Mouse (Mus musculus) stomach, embryonic 16.5 days (tissue): Measurements from ENCODE around the gene Nr4a2. TPM values are rescaled to one million over a fixed set of nuclear protein-coding genes. Genes with fewer than 3 reads are reported as not detected.

Source experiments
- ATAC-seq: fragments of 200-750 bp; cut with Nextera tagmentation; 2 replicates; pipeline ENCODE4 v1.8.0; 2017; ENCODE audit warnings: moderate number of reproducible peaks, moderate TSS enrichment; ENCODE audit not compliant: insufficient read depth, low FRiP score
- H3K27ac ChIP-seq: fragments of 300-500 bp; sonication (generic); 2 replicates; pipeline ENCODE4 v1.5.1; 2014; ENCODE audit warnings: low read length
- H3K27me3 ChIP-seq: fragments of 300-500 bp; sonication (generic); 2 replicates; pipeline ENCODE4 v1.6.1; 2014; ENCODE audit warnings: low read length, control low read depth, mixed read lengths; ENCODE audit not compliant: control insufficient read depth, insufficient read depth
- H3K36me3 ChIP-seq: fragments of 300-500 bp; sonication (generic); 2 replicates; pipeline ENCODE4 v1.6.1; 2014; ENCODE audit warnings: low read length; ENCODE audit not compliant: control insufficient read depth, insufficient read depth
- H3K4me1 ChIP-seq: fragments of 300-500 bp; sonication (generic); 2 replicates; pipeline ENCODE4 v1.6.1; 2014; ENCODE audit warnings: low read length, control low read depth, mixed read lengths; ENCODE audit not compliant: control insufficient read depth, insufficient read depth
- H3K4me2 ChIP-seq: fragments of 300-500 bp; sonication (generic); 2 replicates; pipeline ENCODE4 v1.6.1; 2014; ENCODE audit warnings: low read depth, low read length, mixed read lengths
- H3K4me3 ChIP-seq: fragments of 300-500 bp; sonication (generic); replicated peaks from 2 replicates; pipeline ENCODE4 v1.5.1; 2014; ENCODE audit warnings: mild to moderate bottlenecking, low read length
- H3K9ac ChIP-seq: fragments of 300-500 bp; sonication (generic); 2 replicates; pipeline ENCODE4 v1.6.1; 2014; ENCODE audit warnings: low read length
- H3K9me3 ChIP-seq: fragments of 300-500 bp; sonication (generic); replicated peaks from 2 replicates; pipeline ENCODE4 v1.6.1; 2016; ENCODE audit warnings: low read length, control low read depth; ENCODE audit not compliant: control insufficient read depth
- WGBS: fragments of 180-500 bp; shearing (Covaris S2); extraction: QIAGEN DNeasy Blood & Tissue Kit; methylation state at CpG from one replicate; pipeline ENCODE4 v1.1.7; 2014; 5-methylcytosine and 5-hydroxymethylcytosine counted together
- polyA plus RNA-seq: library from polyadenylated mRNA; unstranded; fragments of >200 nt; fragmentation: Nextera tagmentation; extraction: Ambion mirVana; gene quantifications from 2 replicates; pipeline ENCODE4 v1.2.1, GENCODE M21; 2015

The Nr4a2 gene
- polyA plus RNA-seq, 1 experiment from 2014 or later: 7.0 TPM

DNA sequence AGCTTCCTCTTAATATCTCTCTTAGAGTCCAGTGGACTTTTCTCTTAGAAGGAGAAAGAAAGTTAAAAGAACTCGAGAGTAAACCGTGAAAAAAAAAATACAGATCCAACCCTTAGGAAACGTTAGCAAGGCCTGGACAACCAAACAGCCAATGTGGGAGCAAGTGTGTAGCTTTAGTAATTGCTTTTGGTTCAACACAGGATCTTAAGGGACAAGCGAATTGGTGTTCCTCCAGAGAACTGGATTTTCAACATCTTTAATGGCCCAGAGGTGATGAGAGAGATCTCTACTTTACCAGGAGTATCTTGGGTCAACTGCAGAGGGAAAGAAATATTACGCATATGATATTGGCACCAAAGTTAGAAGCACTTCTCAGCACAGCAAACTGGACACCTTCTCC is 10.4 kb downstream of the Nr4a2 start:
- Histone ChIP-seq H3K27ac (no peak overlapping the region), H3K9ac (no peak overlapping the region), H3K27me3 (peaks cover 38% of the 10 kb centered on the region), H3K4me3 (peak overlapping the region; percentile 88; the same call in 1 of the 2 replicates), H3K9me3 (no peaks in the 10 kb centered on the region), H3K4me2 (peak overlapping the region; percentile 96), H3K36me3 (no peaks in the 10 kb centered on the region), H3K4me1 (peaks cover 7% of the 10 kb centered on the region; the same call in 1 of the 2 replicates)
- 58% methylated on average over 5 of the region's 5 CpGs for WGBS
- no peak for ATAC-seq

DNA sequence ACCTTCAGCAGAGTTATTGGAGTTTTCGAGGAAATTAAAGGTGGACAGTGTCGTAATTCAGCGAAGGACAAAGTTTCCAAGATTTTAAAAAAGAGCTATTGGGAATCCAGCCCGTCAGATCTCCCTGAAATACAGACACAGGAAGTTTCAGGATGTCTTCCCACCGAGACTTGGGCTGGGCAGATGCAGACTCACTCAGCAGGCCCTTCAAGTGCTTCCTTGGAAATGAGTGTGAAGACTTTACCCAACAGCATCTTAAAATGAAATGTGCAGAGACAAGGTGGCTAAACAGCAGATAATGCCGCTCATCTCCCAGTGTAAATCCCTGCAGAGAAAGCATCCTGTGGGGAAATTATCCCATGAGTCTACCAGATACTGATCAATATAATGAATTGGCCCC is 10.9 kb downstream of the Nr4a2 start:
- no peaks in the 10 kb centered on the region for H3K9me3 ChIP-seq
- no peak overlapping the region for H3K9ac ChIP-seq
- WGBS: 60% methylated on average over 6 of the region's 6 CpGs
- peaks cover 7% of the 10 kb centered on the region; the same call in 1 of the 2 replicates for H3K4me1 ChIP-seq
- no peak overlapping the region for H3K4me3 ChIP-seq
- peaks cover 42% of the 10 kb centered on the region for H3K27me3 ChIP-seq
- ATAC-seq: no peak
- H3K36me3 ChIP-seq: no peaks in the 10 kb centered on the region; the same call in 1 of the 2 replicates
- H3K4me2 ChIP-seq: no peak overlapping the region
- H3K27ac ChIP-seq: no peak overlapping the region

DNA sequence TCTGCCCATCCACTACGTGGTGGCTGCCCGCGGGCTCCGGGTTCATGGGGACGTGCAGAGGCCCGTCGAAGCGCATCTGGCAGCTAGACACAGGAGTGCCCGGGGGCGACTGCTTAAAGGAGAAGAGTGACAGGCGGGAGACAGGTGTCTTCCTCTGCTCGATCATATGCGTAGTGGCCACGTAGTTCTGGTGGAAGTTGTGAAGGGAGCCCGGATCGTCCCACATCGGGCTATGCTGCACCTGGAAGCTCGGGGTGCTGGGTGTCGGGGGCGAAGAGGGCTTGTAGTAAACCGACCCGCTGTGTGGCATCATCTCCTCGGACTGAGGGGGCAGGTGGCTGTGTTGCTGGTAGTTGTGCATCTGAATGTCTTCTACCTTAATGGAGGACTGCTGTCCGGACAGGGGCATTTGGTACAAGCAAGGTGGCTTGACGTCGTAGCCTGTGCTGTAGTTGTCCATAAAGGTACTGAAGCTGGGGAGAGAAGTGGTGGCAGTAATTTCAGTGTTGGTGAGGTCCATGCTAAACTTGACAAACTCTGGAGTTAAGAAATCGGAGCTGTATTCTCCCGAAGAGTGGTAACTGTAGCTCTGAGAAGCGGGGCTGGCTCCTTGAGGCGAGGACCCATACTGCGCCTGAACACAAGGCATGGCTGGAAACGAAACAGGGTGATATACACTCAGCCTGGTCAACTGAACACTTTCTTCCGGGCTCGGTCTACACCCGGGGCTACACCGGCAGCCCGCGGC is 11.8 kb downstream of the Nr4a2 start:
- no peak overlapping the region for H3K9ac ChIP-seq
- no peaks in the 10 kb centered on the region for H3K9me3 ChIP-seq
- WGBS: 31% methylated on average over 38 of the region's 38 CpGs
- H3K4me3 ChIP-seq: no peak overlapping the region
- H3K27ac ChIP-seq: no peak overlapping the region
- no peak for ATAC-seq
- no peak overlapping the region for H3K4me2 ChIP-seq
- no peaks in the 10 kb centered on the region; the same call in 1 of the 2 replicates for H3K36me3 ChIP-seq
- peaks cover 5% of the 10 kb centered on the region; the same call in 1 of the 2 replicates for H3K4me1 ChIP-seq
- H3K27me3 ChIP-seq: peaks cover 45% of the 10 kb centered on the region

DNA sequence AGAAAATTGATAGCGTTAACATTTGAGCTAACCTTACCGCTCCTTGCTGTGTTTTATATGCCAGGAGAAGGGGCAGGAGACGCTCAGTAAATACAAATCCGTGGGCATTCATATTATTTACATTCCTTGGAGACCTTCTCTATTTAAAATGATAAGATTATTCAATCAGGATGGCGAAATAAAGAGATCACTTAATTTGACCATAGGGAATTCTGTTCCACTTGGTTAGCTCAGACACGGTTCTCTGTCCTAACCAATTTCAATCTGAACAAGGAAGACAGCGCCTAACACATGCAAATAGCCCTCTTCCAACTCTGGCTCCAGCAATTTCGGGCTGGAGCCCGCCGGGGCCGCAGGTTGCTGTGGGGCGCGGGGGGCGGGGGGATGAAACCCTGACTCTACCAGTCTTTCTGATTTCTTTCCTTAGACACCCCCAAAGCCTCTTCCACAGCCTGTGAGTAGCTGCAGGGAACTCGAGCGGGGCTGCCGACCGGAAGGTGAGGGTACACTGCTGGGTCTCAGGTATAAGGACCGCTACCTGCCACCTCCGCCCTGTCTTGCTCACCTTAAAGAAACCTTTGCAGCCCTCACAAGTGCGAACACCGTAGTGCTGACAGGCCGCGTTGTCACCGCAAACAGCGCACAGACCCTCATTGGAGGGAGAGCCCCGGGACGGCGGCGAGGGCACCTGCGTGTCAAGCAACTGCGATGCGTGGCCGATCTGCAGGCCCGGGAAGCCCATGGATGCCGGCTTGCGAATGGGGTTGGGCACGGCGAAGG is 12.6 kb downstream of the Nr4a2 start:
- Histone ChIP-seq H3K36me3 (no peaks in the 10 kb centered on the region; the same call in 1 of the 2 replicates), H3K4me2 (no peak overlapping the region), H3K27me3 (peaks cover 46% of the 10 kb centered on the region), H3K4me1 (0 out of 2 replicates have a peak, but pooled peaks cover 4% of the 10 kb centered on the region), H3K4me3 (no peak overlapping the region), H3K27ac (no peak overlapping the region), H3K9me3 (no peaks in the 10 kb centered on the region), H3K9ac (no peak overlapping the region)
- WGBS: 36% methylated on average over 39 of the region's 39 CpGs
- no peak for ATAC-seq

DNA sequence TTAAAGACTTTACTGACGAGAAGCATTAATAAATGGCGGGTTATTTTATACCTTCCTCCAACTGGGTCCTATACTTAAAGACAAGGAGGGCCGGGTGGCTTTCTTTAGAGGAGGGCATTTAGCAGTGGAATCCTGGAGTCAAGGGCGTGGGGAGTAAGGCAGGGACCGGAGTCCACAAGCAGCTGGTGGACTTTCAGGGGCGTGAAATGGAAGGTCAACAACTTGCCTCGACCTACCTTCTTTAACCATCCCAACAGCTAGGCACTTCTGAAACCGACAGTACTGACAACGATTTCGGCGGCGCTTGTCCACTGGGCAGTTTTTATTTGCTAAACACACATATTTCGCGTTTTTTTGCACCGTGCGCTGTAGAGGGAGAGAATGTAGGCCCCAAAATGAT is 13.4 kb downstream of the Nr4a2 start:
- H3K27ac ChIP-seq: no peak overlapping the region
- no peak for ATAC-seq
- H3K4me3 ChIP-seq: no peak overlapping the region
- H3K36me3 ChIP-seq: no peaks in the 10 kb centered on the region; the same call in 1 of the 2 replicates
- H3K4me2 ChIP-seq: no peak overlapping the region
- no peaks in the 10 kb centered on the region for H3K9me3 ChIP-seq
- H3K27me3 ChIP-seq: peaks cover 54% of the 10 kb centered on the region
- no peak overlapping the region for H3K9ac ChIP-seq
- H3K4me1 ChIP-seq: 0 out of 2 replicates have a peak, but pooled peaks cover under 1% of the 10 kb centered on the region
- 52% methylated on average over 16 of the region's 16 CpGs for WGBS

DNA sequence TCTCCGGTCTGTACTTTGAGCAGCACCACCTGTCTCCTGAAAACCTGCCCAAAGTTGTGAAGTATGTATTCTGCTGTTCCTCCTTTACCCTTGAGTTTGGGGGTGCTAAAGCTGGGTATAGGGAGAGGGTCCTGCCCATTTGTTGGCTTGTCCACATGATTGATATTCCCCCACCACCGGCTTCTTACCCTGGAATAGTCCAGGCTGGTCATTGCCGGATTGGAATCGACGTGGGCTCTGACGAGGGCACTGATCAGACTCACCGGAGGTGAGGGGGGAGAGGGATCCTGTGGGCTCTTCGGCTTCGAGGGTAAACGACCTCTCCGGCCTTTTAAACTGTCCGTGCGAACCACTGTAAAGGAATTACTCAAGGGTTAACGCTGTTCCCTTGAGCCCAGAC is 13.9 kb downstream of the Nr4a2 start:
- Histone ChIP-seq H3K9ac (no peak overlapping the region), H3K36me3 (no peaks in the 10 kb centered on the region; the same call in 1 of the 2 replicates), H3K4me3 (no peak overlapping the region), H3K9me3 (no peaks in the 10 kb centered on the region), H3K27me3 (peaks cover 59% of the 10 kb centered on the region), H3K27ac (no peak overlapping the region), H3K4me1 (no peaks in the 10 kb centered on the region), H3K4me2 (no peak overlapping the region)
- 41% methylated on average over 14 of the region's 14 CpGs for WGBS
- no peak for ATAC-seq

DNA sequence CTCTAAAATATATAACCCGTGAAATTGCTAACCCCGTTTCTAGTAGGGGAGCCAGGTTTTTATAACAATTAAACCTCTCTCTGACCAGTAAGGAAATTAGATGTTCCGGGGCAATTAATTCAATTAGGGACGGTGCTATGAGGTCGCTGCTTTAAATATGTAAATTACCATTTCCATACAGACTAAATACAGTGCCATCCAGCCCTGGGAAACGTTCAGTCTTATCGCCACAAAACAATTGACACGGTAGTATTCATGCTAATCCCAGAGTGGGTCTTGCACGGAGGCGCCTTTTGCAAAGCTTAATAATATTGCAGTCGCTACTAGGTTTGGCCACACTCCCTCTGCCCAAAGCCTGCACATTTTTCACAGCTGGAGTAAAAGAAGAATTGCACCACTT is 14.5 kb downstream of the Nr4a2 start:
- Histone ChIP-seq H3K9me3 (no peaks in the 10 kb centered on the region), H3K27me3 (peaks cover 65% of the 10 kb centered on the region), H3K4me1 (no peaks in the 10 kb centered on the region), H3K4me2 (no peak overlapping the region), H3K4me3 (no peak overlapping the region), H3K36me3 (no peaks in the 10 kb centered on the region; the same call in 1 of the 2 replicates), H3K27ac (no peak overlapping the region), H3K9ac (no peak overlapping the region)
- 48% methylated on average over 11 of the region's 11 CpGs for WGBS
- no peak for ATAC-seq

DNA sequence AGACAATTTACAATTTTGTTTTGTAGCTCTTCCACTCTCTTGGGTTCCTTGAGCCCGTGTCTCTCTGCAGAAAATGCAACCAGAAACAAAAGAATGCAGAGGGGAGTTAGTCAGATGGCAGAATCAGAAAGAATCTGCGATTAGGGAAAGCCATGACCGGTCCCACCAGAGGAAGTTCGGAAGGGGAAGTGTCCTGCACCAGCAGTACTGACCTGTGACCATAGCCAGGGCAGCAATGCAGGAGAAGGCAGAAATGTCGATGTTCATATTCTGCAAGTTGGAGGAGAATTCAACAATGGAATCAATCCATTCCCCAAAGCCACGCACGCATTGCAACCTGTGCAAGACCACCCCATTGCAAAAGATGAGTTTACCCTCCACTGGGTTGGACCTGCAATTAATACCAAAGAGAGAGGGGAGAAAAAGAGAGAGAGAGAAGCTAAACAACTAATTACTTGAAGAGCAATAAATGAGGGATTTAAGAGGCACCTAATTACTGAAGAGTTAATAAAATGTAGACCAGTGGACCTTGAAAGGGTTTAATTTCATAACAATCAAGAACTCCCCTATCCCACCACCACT is 15.4 kb downstream of the Nr4a2 start:
- ATAC-seq: no peak
- 64% methylated on average over 7 of the region's 7 CpGs for WGBS
- Histone ChIP-seq H3K4me1 (no peaks in the 10 kb centered on the region), H3K9ac (no peak overlapping the region), H3K4me3 (no peak overlapping the region), H3K27ac (no peak overlapping the region), H3K27me3 (peaks cover 72% of the 10 kb centered on the region), H3K9me3 (no peaks in the 10 kb centered on the region), H3K4me2 (no peak overlapping the region), H3K36me3 (no peaks in the 10 kb centered on the region; the same call in 1 of the 2 replicates)

DNA sequence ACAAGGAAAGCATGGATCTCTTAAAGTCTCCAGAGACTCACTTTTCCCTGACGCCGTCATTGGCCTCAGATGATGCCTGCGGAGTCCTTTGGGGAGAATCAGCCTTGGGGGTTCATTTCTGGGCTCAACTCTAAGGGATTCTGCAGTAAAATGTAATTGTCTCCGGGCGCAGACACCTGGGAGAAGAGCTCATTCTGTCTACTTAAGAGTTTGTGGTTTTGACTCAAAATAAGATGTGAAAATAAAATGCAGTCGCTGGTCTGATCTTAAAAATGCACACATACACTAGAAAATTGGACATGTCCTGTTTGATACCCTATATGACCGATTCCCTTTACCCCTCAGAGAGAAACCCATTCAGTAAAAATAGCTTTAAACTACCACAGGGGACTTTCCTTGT is 18.4 kb downstream of the Nr4a2 start:
- ATAC-seq: no peak
- Histone ChIP-seq H3K4me3 (no peak overlapping the region), H3K27me3 (peaks cover 73% of the 10 kb centered on the region), H3K4me2 (no peak overlapping the region), H3K36me3 (no peaks in the 10 kb centered on the region; the same call in 1 of the 2 replicates), H3K4me1 (peaks cover 10% of the 10 kb centered on the region), H3K27ac (no peak overlapping the region), H3K9me3 (no peaks in the 10 kb centered on the region), H3K9ac (no peak overlapping the region)
- WGBS: 32% methylated on average over 7 of the region's 7 CpGs
